Mouse (Mus musculus) hematopoietic stem cell, adult 5-6 weeks (primary cell): ENCODE measurements around the gene Dchs1. TPM values are rescaled to one million over a fixed set of nuclear protein-coding genes. Genes with fewer than 3 reads are reported as not detected.

ENCODE experiments used
- ATAC-seq, 2 experiments: fragments of 125-278 bp in 1 of 2; replicated peaks in 1 of 2; 2 replicates each; pipeline ENCODE4 v1.8.0; 2016 to 2017; ENCODE audit warnings: inconsistent platforms in 2 of 2, mild to moderate bottlenecking in 2 of 2, moderate number of reproducible peaks in 2 of 2, low read depth in 1 of 2, moderate TSS enrichment in 1 of 2; ENCODE audit not compliant: low FRiP score in 2 of 2, poor library complexity in 2 of 2, severe bottlenecking in 2 of 2, insufficient read depth in 1 of 2, low TSS enrichment in 1 of 2
- total RNA-seq: library from RNA; stranded (forward); fragments of 172-1452, 232-1000 nt; gene quantifications from 2 replicates; pipeline ENCODE4 v1.2.3, GENCODE M21; 2017

Gene Dchs1
- total RNA-seq, 1 experiment from 2014 or later: not detected

DNA sequence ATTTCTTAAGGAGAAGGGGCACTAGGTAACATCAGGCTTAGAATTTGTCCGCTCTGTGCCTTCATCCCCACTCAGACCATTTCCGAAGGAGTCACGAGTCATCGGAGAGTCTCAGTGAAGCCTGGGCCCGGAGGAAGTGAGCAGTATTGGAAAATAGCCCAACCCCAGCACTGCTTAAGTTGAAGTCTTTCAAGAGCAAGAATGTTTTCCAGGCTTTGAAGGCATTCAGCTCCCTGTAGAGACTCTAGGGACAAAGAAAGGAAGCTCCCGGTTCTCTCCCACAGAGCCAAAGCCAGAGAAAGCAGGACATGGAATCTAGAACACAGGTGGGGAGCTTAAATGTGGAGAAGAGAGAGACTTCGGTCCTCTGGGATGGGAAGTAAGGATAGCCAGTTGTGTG is 6.2 kb upstream of the Dchs1 start:
- ATAC-seq: no peak

DNA sequence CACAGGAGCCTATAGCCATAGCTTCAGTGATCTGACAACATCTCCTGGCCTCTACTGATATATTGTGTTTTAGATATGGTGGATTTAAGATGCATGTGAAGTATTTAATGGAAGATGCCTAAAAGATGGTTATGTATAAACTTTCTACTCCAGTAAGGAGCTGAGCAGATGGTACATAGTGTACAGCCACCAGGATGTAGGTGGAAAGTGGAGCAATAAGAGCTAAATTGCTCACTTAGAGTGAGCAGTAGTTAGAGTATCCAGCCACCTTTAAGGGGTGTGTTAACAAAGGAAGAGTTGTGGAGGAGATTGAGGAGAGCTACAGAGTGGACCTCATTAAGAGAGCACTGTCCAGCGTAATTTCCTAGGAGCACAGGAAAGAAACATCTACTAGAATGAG is 3.7 kb upstream of the Dchs1 start:
- ATAC-seq: no peak

DNA sequence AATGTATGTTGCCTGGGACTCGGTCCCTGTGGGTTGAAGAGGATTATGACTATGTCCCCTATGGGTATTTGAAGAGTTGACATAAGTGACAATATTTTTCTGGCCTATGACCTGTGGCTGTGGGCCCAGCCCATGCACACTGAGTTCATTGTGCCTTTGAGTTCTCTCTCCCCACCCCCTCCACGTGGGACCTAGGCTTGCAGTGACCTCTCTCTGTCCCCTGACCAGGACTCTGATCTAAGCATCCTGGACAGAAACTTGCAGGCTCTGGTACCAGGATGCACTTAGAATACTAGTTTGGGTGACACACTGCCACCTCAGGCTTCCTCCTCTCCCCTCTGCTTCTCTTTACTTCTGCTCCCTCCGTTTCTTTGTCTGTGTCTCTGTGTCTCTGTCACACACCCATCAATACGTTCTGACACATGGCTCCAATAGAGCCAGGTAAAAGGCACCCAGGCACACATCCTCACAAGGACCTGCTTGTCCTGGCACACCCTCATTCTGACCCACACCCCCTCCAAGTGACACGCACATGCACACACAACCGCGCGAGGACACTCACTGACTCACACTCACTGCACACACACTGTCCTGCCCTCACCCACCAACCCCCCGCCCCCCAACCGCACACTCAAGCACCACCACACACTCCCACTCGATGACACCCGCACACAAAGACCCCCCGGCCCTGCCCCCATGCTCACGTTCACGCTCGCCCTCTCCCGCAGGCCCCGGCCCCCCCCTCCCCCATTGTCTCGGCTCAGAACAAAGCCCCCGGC is 759 bp downstream of the Dchs1 start:
- ATAC-seq: peak; percentile 19 to 25; a peak in 2 of 4 replicates

DNA sequence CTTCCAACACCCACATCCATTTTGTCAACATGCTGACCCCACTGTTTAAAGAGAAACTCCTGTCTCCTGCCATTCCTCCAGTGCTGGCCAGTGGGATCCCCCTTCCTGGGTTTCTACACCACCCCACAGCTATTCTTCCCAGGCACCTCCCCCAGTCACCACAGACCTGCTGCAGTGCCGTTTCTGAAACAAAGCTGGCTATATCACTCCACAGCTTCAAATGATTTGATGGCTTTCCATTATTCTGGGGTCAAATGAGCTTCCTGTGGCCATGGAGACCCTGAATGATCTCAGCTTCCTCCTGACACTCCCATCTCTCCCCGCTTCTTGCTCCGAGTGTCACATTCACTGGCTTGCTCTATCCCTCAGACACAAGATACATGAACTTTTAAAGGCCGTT is 2.9 kb downstream of the Dchs1 start:
- ATAC-seq: no peak

DNA sequence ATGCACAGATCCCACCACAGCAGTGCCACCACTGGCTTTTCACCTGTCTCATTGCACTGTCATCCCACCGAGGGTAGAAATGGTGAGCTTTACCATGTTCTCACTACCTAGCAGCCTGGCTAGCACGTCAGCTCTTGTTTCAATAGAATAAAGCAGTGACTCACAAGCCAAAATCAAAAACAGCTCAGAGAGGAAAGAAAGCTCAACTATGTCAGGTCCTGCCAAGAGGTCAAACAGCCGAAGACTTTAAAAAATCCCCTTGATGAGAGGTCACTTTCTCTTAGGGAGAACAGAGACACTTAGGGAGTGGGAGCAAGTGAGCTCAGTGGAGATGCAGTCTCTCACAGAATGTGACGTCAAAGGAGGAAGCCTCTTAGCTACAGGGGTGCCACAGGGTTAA is 3.6 kb downstream of the Dchs1 start:
- ATAC-seq: no peak

DNA sequence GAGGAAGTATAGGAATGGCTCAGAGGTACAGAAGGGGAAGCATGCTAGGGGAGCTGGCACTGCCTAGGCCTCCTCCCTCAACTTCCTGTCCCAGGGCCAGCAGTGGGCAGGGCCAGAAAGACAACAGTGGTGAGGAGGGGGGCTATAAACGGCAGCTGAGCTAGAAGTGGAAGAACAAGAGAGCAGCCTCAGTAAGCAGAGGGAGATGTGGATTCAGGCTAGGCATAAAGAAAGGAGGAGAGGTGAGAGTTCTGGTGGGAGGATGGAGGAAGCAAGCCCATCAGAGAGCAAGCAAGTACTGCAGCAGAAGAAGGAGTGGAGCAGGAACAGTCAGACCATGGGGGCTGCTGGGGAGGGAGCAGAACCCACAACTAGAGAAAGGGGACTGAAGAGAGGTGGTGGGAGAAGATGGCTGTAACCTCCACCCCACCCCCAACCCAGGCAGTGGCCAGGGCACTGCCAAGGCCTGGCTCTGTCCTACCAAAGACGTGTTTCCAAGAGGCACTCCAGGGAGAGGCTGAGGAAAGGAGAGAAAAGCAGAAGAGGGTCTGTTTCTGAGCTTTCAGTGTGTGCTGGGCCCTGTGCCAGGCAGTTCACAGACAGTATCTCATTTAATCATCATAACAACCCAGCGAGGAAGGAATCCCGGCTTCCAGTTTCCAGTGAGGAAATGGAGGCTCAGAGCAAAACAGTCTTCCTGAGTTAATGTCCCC is 8.7 kb downstream of the Dchs1 start:
- ATAC-seq: peak; percentile 88 to 95

DNA sequence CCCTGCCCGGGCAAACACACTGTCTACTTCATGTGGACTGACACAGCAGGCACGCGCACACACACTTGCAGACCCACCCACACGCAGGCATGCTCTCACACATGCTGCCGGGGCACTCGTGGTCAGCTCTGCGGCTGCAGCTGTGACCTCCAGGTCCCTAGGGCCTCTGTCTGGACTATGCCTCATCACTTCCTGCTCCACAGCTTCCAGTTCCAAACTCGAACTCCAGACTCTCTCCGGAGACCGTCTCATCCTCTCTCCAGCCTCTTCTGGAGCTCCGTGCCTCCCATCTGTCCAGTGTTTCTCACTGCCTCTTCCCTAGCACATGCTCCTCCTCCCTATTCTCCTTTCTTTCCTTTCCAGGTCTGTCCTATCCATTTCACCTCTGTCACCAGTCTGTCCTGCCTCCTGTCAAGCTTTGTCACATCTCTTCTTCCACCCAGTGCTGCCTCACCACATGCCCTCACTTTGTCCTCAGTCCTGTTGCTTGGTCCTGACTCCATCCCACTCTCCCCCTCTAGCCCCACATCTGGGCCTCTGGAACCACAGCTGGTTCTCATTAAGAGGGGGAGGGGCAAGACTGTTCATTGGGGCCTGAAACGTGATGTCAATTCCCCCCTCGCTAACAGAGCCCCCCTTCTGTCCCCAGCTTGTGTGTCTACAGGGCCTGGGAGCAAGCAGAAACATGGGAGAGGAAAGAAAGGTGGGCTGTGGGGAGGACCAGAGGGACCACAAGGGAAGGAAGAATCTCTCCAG is 9.5 kb downstream of the Dchs1 start:
- ATAC-seq: peak; percentile 47 to 49

DNA sequence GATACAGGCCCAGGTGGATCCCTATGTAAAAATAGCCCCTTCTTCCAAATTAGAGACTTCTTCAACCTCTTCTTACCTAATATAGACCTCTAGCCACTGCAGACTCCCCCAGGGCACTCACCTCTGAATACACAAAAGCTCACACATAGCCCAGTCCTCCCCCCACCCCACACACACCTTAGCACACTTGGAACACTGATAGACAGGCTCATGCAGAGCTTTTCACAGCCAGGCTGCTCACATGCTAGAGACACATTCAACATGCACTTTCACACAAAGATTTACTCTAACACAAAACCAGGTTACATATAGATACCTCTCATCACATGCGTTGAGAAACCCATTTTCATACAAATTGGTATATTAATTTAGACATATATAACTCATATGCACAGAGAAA is 10.1 kb downstream of the Dchs1 start:
- ATAC-seq: no peak

DNA sequence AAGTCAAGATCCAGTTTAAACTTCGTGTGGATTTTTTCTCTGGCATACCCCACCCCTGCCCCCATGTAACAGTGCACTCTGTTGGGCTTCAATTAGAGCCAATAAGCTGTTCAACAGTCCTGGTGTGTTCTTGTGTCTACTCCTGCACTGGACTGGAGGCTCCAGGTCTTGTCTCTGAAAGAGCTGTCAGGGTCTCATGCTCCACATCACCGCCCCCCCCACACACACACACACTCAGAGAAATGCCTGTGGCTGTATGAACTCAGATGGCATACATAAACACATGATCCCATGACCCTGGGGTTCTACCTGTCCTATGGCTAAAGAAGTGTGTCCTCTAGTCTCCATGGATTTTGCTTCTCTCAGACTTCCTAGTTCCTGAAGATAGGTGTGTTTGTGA is 11.4 kb downstream of the Dchs1 start:
- no peak for ATAC-seq

DNA sequence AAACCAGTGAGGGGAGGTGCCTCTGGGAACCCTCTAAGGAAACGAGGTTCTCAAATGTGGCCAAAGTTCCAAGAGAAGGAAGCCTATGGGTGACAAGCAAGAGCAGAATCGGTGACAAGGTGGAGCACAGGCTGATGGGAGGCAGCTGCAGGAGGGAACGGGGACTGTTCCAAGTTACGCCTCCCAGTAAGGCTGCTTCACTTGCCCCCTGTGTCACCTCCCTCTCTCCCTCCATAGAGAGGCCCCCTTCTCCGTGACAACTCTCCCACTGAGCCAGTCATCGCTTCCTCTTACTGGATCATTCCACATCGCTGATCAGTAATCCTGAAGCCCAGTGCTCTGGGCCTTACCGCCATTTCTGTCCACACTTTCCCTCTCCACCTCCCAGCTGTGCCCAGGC is 12.8 kb downstream of the Dchs1 start:
- ATAC-seq: no peak

DNA sequence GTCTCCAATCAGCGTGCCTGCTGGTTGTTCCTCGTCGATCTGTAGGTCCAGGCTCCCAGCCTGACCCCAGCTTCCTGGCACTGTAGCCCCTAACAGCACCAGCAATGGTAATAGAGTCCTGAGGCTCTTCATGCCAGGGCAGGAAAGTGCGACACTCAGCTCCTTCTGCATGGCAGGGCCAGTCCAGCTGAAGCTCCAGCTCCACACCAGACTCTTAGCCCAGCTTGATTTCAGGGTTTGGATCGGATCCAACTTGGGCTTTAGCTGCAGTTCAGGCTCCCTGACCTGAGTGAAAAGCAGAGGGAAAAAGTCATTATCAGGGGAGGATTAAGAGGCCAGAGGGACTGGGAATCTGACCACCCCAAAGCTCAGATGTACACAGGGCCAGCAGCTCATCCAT is 14.4 kb downstream of the Dchs1 start:
- no peak for ATAC-seq

DNA sequence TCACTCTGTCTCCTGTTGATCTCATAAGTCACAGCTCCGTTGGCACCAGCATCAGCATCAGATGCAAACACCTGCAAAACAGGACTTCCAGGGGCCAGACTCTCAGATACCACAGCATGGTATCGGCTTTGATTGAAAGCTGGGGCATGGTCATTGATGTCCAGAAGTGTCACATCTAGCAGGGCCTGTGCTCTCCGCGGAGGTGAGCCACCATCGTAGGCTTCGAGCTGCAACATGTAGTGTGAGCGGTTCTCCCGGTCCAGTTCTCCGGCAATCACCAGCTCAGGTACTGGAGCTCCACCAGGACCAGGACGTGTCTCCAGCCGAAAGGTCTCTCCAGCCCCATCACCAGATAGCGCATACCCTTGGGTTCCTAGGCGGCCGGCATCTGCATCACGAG is 15.1 kb downstream of the Dchs1 start:
- ATAC-seq: no peak

DNA sequence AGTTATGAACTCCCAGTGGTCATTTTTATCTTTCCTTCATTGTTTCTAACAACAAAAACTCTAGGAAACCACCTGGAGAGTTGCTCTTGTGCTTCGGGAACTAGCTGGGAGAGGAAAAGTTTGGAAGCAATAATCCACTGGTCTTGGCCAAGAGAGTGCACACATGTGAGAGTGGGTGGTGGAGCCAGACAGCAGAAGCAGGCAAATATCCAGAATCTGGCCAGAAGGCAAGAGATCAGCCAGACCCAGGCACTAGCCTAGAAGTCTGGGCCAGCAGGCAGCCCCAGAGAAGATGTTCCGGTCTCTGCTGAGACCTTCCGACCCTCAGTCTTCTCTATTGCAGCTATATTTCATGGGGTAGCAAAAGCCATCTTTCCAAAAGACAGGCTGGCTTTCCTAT is 17.5 kb downstream of the Dchs1 start:
- ATAC-seq: no peak

DNA sequence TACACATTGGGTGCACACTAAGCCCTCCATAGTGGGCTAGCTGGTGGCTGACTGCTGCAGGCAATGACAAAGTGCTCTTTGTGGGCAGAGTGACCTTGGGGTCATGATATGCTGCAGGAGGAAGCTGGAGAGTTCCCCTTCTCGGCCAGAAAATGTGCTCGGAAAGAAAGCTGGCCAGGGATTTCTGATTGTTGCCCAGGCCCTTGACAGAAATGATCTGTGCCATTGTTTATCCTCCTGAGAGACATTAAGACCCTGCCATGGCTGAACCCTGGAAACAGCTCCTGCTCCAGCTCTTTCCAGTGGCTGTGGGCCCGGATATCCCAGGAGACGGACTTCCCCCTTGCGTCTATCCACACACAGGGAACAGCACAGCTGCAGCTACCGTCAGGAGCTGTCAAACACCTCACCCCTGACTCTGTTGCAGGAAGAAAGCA is 19.7 kb downstream of the Dchs1 start:
- peak; percentile 62 to 68; a peak in 3 of 4 replicates for ATAC-seq

DNA sequence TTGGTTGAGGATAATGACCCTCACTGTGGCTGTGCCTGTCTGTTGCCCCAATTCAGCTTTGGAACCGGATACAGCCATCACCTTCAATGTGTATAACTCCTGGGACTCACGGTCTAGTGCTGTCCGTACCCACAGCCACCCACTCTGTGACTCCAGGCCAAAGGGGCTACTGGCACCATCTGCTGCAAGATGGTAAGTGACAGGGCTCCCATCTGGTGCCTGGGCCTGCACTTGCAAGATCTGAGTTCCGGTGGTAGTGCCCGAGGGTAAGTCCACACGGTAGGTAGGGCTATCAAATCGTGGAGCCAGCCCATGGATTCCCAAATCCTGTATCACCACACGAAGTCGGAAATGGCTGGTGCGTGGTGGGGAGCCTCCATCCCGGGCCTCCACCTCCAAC is 23.1 kb downstream of the Dchs1 start:
- ATAC-seq: no peak

DNA sequence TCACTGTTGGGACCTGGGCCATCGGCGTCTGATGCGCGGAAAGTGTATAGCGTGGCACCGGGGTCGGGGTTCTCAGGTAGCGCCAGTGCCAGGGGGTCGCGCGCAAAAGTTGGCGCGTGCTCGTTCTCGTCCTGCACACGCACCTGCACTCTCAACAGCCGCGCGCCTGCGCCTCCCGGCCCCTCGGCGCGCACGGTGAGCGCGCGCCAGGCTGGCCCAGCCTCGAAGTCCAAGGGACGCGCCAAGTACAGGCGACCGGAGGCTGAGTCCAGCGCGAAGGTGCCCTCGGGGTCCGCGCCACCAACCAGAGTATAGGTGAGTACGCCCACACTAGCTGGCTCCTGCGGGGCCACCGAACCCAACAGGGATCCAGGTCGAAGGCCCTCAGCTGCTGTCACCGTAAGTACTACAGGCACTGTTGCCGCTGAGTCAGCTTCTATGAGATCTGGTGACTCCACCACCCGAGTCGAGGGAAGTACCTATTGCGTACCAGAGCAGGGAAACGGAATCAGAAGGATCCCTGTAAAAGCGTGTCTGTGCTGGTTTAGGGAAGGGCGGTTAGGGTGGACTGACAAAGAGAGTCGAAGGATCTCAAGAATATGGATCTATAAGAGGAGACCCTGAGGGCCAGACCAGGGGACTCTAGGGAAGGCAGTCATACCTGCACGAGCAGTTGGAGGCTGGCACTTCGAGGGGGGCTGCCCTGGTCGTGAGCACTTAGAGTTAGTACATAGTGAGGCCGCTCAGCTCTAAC is 24.8 kb downstream of the Dchs1 start:
- ATAC-seq: no peak

DNA sequence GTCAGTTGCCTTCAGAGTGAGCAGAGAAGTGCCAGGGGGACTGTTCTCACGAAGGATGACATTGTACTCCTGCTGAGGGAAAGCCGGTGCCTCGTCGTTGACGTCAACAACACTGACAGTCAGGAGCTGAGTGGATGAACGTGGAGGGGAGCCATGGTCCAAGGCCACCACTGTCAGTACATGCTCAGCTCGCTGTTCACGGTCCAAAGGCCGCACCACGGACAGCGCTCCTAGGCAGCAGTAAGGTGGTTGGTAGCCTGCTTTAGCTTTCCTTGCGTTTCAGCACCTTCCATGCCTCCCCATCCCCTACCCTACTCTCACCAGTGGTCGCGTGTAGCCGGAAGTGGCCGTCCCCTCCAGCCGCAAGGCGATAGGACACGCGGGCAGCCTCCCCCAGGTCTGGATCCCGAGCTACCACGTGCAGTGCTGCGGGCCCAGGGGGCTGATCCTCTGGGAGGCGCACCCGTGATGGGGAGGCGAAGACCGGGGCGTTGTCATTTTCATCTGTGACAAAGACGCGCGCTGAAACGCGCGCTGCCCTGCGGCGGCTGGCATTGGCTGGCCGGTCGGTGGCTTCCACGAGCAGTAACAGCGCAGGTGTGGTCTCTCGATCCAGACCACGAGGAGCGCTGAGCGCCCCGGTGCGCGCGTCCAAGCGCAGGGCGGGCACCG is 25.5 kb downstream of the Dchs1 start:
- ATAC-seq: no peak
